Mouse (Mus musculus): ENCODE measurements around the gene Gjc3.
A peak's percentile ranks its signal among the peaks of the same experiment; 100 is the strongest.

DNA sequence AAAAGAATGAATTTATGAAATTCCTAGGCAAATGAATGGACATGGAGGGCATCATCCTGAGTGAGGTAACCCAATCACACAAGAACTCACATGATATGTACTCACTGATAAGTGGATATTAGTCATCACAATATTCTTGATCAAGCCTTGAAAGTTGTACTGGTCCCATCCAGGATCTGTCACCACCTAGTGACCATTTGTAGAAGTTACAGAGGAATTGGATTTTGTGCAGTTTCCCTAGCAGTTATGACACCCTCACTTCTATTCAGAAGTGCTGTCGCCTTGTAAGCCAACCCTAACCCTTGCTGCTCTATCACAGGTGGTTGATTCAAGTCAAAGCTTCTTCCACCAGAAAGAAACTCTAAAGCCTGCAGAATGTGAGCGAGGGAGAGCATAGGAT lies 10.3 kb upstream of the Gjc3 start:
- TF ChIP-seq CTCF (IDR thresholded peaks at IDR 0.05) (peak; percentile 31), EP300 (IDR thresholded peaks at IDR 0.05) (no peak)

Measured in lung, postnatal 0 days (tissue).